Mouse (Mus musculus): ENCODE measurements around the gene Gm47289. TPM values are rescaled to one million over a fixed set of nuclear protein-coding genes. Genes with fewer than 3 reads are reported as not detected.
A peak's percentile ranks its signal among the peaks of the same experiment; 100 is the strongest.

The Gm47289 gene
- polyA plus RNA-seq (2016; fragmentation: Nextera tagmentation; extraction: Ambion mirVana) = not detected in 2 replicates

GRCm38 (mm10) chr9:119158861-119159260, at the start of gene Gm47289:
TSS of gene Gm47289 (plus strand) at chr9:119159161.
- Histone ChIP-seq H3K4me1 (peaks cover 6% of the 10 kb centered on the region), H3K4me3 (no peak within 1 kb of the TSS), H3K27me3 (ENCODE audit: low read depth, poor library complexity, severe bottlenecking) (peaks cover 42% of the 10 kb centered on the region), H3K27ac (no peak within 1 kb of the TSS), H3K9me3 (replicated peaks) (no peaks in the 10 kb centered on the region), H3K36me3 (no peaks in the 10 kb centered on the region)
- no peak for DNase-seq (ENCODE audit: low spot score)
- 60% methylated on average over 4 of the region's 4 CpGs for WGBS

GRCm38 (mm10) chr9:119109685-119110353, 49.1 kb upstream of the Gm47289 start:
- no peaks in the 10 kb centered on the region for H3K36me3 ChIP-seq
- H3K4me1 ChIP-seq = peaks cover 22% of the 10 kb centered on the region
- H3K4me3 ChIP-seq = no peak overlapping the region
- no peaks in the 10 kb centered on the region for H3K9me3 ChIP-seq (replicated peaks)
- peak overlapping the region; percentile 81 for H3K27ac ChIP-seq
- no peaks in the 10 kb centered on the region for H3K27me3 ChIP-seq (ENCODE audit: low read depth, poor library complexity, severe bottlenecking)
- WGBS = 48% methylated on average over 12 of the region's 12 CpGs
- DNase-seq (ENCODE audit: low spot score) = no peak

DNA sequence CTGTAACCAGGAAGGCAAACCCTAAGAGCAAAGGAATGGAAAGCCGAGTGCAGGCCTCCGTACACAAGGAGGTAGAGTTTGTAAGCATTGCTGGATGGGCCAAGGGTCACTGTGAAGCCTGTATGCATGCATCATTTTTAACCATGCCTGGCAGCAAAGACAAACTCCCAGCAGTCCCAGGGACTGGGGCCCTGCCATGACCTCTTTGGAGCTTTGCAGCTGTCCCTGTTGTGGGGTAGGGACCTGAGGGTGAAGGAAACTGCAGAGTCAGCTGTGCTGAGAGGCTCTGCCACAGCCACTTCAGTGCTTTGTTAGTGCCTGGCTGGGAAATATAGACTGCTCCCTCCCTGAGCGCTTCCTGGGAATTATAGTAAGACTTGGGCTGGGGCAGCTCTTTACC, 48.3 kb upstream of the Gm47289 start:
- WGBS = 54% methylated on average over 3 of the region's 3 CpGs
- no peak for DNase-seq (ENCODE audit: low spot score)
- no peaks in the 10 kb centered on the region for H3K27me3 ChIP-seq (ENCODE audit: low read depth, poor library complexity, severe bottlenecking)
- H3K27ac ChIP-seq = peak overlapping the region; percentile 81
- H3K36me3 ChIP-seq = no peaks in the 10 kb centered on the region
- no peak overlapping the region for H3K4me3 ChIP-seq
- H3K4me1 ChIP-seq = peaks cover 22% of the 10 kb centered on the region
- H3K9me3 ChIP-seq (replicated peaks) = no peaks in the 10 kb centered on the region

GRCm38 (mm10) chr9:119114911-119115310, 44.0 kb upstream of the Gm47289 start:
- H3K27me3 ChIP-seq (ENCODE audit: low read depth, poor library complexity, severe bottlenecking) = no peaks in the 10 kb centered on the region
- peaks cover 17% of the 10 kb centered on the region for H3K4me1 ChIP-seq
- H3K27ac ChIP-seq = no peak overlapping the region
- no peak overlapping the region for H3K4me3 ChIP-seq
- 87% methylated on average over 17 of the region's 17 CpGs for WGBS
- no peaks in the 10 kb centered on the region for H3K36me3 ChIP-seq
- no peak for DNase-seq (ENCODE audit: low spot score)
- no peaks in the 10 kb centered on the region for H3K9me3 ChIP-seq (replicated peaks)

GRCm38 (mm10) chr9:119119409-119120167, 39.4 kb upstream of the Gm47289 start:
- no peak for DNase-seq (ENCODE audit: low spot score)
- H3K27me3 ChIP-seq (ENCODE audit: low read depth, poor library complexity, severe bottlenecking) = no peaks in the 10 kb centered on the region
- peaks cover 21% of the 10 kb centered on the region for H3K4me1 ChIP-seq
- no peak overlapping the region for H3K4me3 ChIP-seq
- H3K9me3 ChIP-seq (replicated peaks) = no peaks in the 10 kb centered on the region
- WGBS = 89% methylated on average over 19 of the region's 19 CpGs
- no peaks in the 10 kb centered on the region for H3K36me3 ChIP-seq
- no peak overlapping the region for H3K27ac ChIP-seq

DNA sequence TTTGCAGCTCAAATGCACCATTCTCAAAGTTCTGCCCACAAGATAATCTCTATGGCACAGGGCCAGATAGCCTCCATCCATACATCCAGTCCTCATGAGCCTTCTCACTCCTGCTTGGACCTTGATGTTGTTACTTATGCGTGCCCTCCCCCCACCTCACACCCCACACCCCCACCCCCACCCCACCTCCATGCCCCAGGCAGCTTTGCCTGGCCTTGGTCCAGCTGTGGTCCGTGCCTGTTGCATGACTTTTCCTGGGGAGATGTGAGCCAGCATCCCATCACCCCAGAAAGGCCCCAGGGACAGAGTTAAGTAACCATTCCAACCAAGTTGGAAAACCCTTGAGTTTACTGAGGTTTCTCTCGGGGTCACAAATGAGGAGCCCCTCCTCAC, 38.8 kb upstream of the Gm47289 start:
- H3K27ac ChIP-seq = no peak overlapping the region
- H3K9me3 ChIP-seq (replicated peaks) = no peaks in the 10 kb centered on the region
- no peak overlapping the region for H3K4me3 ChIP-seq
- WGBS = 70% methylated on average over 3 of the region's 3 CpGs
- H3K27me3 ChIP-seq (ENCODE audit: low read depth, poor library complexity, severe bottlenecking) = no peaks in the 10 kb centered on the region
- H3K4me1 ChIP-seq = peaks cover 21% of the 10 kb centered on the region
- no peaks in the 10 kb centered on the region for H3K36me3 ChIP-seq
- DNase-seq (ENCODE audit: low spot score) = no peak

- Histone ChIP-seq H3K4me3 (no peak overlapping the region), H3K9me3 (replicated peaks) (no peaks in the 10 kb centered on the region), H3K27me3 (ENCODE audit: low read depth, poor library complexity, severe bottlenecking) (no peaks in the 10 kb centered on the region), H3K4me1 (peaks cover 21% of the 10 kb centered on the region), H3K27ac (peak overlapping the region; percentile 2; the same call in 1 of the 2 replicates), H3K36me3 (no peaks in the 10 kb centered on the region)
- DNase-seq (ENCODE audit: low spot score) = no peak
- 88% methylated on average over 18 of the region's 18 CpGs for WGBS
Observed at GRCm38 (mm10) chr9:119122596-119123369, 36.2 kb upstream of the Gm47289 start.

GRCm38 (mm10) chr9:119128436-119129181, 30.4 kb upstream of the Gm47289 start:
- no peaks in the 10 kb centered on the region for H3K27me3 ChIP-seq (ENCODE audit: low read depth, poor library complexity, severe bottlenecking)

DNA sequence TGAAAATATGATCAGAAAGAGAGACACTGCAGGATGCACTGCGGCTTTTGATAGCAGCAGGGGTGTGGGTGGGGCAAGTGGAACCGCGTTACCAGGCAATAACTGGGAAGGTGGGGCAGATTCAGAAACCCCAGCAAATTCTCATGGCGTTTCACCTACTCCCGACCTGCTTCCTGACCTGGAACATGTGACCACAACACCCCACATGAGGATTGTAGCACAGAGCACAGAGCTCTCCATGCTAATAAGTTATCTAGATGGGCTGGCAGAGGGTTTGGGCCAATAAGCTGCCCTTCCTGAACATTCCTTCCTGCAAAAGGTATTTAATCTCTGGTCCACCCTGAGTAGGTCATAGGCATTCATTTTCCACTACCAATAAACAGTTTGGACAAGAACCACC, 28.3 kb upstream of the Gm47289 start:
- Histone ChIP-seq H3K4me3 (no peak overlapping the region), H3K27me3 (ENCODE audit: low read depth, poor library complexity, severe bottlenecking) (no peaks in the 10 kb centered on the region), H3K36me3 (no peaks in the 10 kb centered on the region), H3K4me1 (peaks cover 12% of the 10 kb centered on the region), H3K9me3 (replicated peaks) (no peaks in the 10 kb centered on the region), H3K27ac (no peak overlapping the region)
- DNase-seq (ENCODE audit: low spot score) = no peak
- 57% methylated on average over 5 of the region's 5 CpGs for WGBS

More at GRCm38 (mm10) chr9:119128436-119129181, 30.4 kb upstream of the Gm47289 start:
- Histone ChIP-seq H3K4me1 (peaks cover 16% of the 10 kb centered on the region), H3K9me3 (replicated peaks) (no peaks in the 10 kb centered on the region), H3K36me3 (no peaks in the 10 kb centered on the region), H3K4me3 (no peak overlapping the region), H3K27ac (no peak overlapping the region)
- DNase-seq (ENCODE audit: low spot score) = no peak
- 80% methylated on average over 12 of the region's 12 CpGs for WGBS

GRCm38 (mm10) chr9:119138836-119139235, 20.1 kb upstream of the Gm47289 start:
- DNase-seq (ENCODE audit: low spot score) = no peak
- 94% methylated on average over 2 of the region's 2 CpGs for WGBS
- Histone ChIP-seq H3K9me3 (replicated peaks) (no peaks in the 10 kb centered on the region), H3K27me3 (ENCODE audit: low read depth, poor library complexity, severe bottlenecking) (no peaks in the 10 kb centered on the region), H3K4me3 (no peak overlapping the region), H3K36me3 (no peaks in the 10 kb centered on the region), H3K4me1 (no peaks in the 10 kb centered on the region), H3K27ac (no peak overlapping the region)

DNA sequence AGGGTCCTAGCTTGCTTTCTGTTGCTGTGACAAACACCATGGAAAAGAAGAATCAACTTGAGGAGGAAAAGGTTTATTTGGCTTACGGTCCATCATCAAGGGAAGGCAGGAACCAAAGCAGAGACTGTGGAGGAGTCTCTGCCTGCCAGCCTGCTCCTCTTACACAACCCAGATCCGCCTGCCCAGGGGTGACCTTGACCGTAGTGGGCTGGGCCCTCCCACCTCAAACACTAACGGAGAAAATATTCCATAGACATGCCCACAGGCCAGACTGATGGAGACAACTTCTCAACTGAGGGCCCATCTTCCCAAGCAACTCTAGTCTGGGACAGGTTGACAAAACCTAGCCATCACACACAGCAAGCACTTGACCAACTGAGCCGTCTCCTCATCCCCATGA, 16.9 kb upstream of the Gm47289 start:
- DNase-seq (ENCODE audit: low spot score) = no peak
- WGBS = 89% methylated on average over 5 of the region's 5 CpGs
- Histone ChIP-seq H3K9me3 (replicated peaks) (no peaks in the 10 kb centered on the region), H3K4me3 (no peak overlapping the region), H3K36me3 (no peaks in the 10 kb centered on the region), H3K27me3 (ENCODE audit: low read depth, poor library complexity, severe bottlenecking) (no peaks in the 10 kb centered on the region), H3K4me1 (no peaks in the 10 kb centered on the region), H3K27ac (no peak overlapping the region)

GRCm38 (mm10) chr9:119143372-119143771, 15.6 kb upstream of the Gm47289 start:
- WGBS = 74% methylated on average over 9 of the region's 9 CpGs
- H3K36me3 ChIP-seq = no peaks in the 10 kb centered on the region
- no peaks in the 10 kb centered on the region for H3K27me3 ChIP-seq (ENCODE audit: low read depth, poor library complexity, severe bottlenecking)
- no peak for DNase-seq (ENCODE audit: low spot score)
- H3K4me3 ChIP-seq = no peak overlapping the region
- no peaks in the 10 kb centered on the region for H3K9me3 ChIP-seq (replicated peaks)
- H3K4me1 ChIP-seq = no peaks in the 10 kb centered on the region
- H3K27ac ChIP-seq = no peak overlapping the region
